15 mouse cellular contexts compared by ENCODE assay signal in the genomic region with DNA sequence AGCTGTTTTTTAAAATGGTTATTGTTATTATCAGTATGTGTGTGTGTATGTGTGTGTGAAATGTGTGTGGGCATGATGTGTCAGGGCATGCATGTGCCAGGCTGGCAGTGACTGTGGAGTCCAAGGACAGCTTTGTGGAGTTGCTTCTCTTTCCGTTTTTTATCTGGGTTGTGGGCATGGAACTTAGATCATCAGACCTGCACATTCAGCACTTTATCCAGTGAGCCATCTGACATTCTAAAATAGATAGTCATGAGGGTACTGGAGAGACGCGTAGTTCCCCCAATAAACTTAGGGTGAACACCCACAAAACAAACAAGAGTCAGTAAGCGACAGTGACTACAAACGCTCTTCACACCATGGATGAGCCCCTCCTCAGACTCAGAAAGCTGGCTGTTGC. TPM values are rescaled to one million over a fixed set of nuclear protein-coding genes. Genes with fewer than 3 reads are reported as not detected.
DNase-seq lines count a peak whose midpoint lies in the region; ATAC-seq and TF ChIP-seq lines count a peak whose summit lies in the region.
"Had no signal": no experiment of that assay in that cellular context is flagged by ENCODE, and none has a peak within 500 bp of the region (broad histone marks: within the 10 kb centered on the region; RNA-seq: fewer than 3 reads in every experiment).

No protein-coding gene starts in this region.

- peaks cover 39% of the 10 kb centered on the region for H3K4me1 ChIP-seq in kidney, embryonic 15.5 days
- peaks cover 2% of the 10 kb centered on the region; the same call in 1 of the 2 replicates for H3K4me1 ChIP-seq in stomach, embryonic 15.5 days
- H3K4me1 ChIP-seq in stomach, postnatal 0 days (replicated peaks; ENCODE audit: control insufficient read depth, insufficient read depth) = no peaks in the 10 kb centered on the region
- H3K4me1 ChIP-seq in intestine, embryonic 14.5 days (replicated peaks; ENCODE audit: control insufficient read depth, insufficient read depth, low read length) = no peaks in the 10 kb centered on the region
- no peaks in the 10 kb centered on the region for H3K4me1 ChIP-seq in stomach, embryonic 16.5 days (ENCODE audit: control insufficient read depth, insufficient read depth, low read length)
- H3K4me1 ChIP-seq: heart, embryonic 15.5 days; hindbrain, embryonic 13.5 days; midbrain, embryonic 12.5 days had no signal

- no peak overlapping the region for H3K9ac ChIP-seq in kidney, embryonic 15.5 days
- H3K9ac ChIP-seq in stomach, embryonic 15.5 days = no peak overlapping the region
- H3K9ac ChIP-seq in stomach, postnatal 0 days (ENCODE audit: low read length) = no peak overlapping the region
- H3K9ac ChIP-seq in intestine, embryonic 14.5 days (ENCODE audit: low read length) = no peak overlapping the region
- H3K9ac ChIP-seq in stomach, embryonic 16.5 days (ENCODE audit: low read length) = no peak overlapping the region
- H3K9ac ChIP-seq: embryonic facial prominence, embryonic 12.5 days; heart, embryonic 15.5 days; hindbrain, embryonic 13.5 days; midbrain, embryonic 12.5 days had no signal

- TF ChIP-seq CTCF in stomach, postnatal 0 days (IDR thresholded peaks at IDR 0.05; ENCODE audit: low read depth) = no peak

- H3K4me3 ChIP-seq in kidney, embryonic 15.5 days (replicated peaks) = peak overlapping the region; percentile 19
- H3K4me3 ChIP-seq in stomach, embryonic 15.5 days (replicated peaks) = no peak overlapping the region
- H3K4me3 ChIP-seq in stomach, postnatal 0 days (ENCODE audit: low read depth, low read length) = no peak overlapping the region
- 0 out of 2 replicates have a peak overlapping the region, but pooled peaks have one; percentile 10 for H3K4me3 ChIP-seq in intestine, embryonic 14.5 days (ENCODE audit: low read depth, low read length)
- H3K4me3 ChIP-seq in stomach, embryonic 16.5 days (replicated peaks; ENCODE audit: low read length) = peak overlapping the region; percentile 16; the same call in 1 of the 2 replicates
- H3K4me3 ChIP-seq: embryonic facial prominence, embryonic 12.5 days; forebrain, embryonic 10.5 days; heart, embryonic 15.5 days; hindbrain, embryonic 13.5 days; midbrain, embryonic 12.5 days had no signal

- 50% methylated on average over 5 of the region's 5 CpGs for WGBS in kidney, embryonic 15.5 days
- WGBS in stomach, embryonic 15.5 days = 84% methylated on average over 5 of the region's 5 CpGs
- WGBS in stomach, postnatal 0 days = 69% methylated on average over 5 of the region's 5 CpGs
- 68% methylated on average over 5 of the region's 5 CpGs for WGBS in intestine, embryonic 14.5 days
- 79% methylated on average over 5 of the region's 5 CpGs for WGBS in stomach, embryonic 16.5 days

- no peak for DNase-seq in kidney, postnatal 14 days
- no peak for DNase-seq in stomach, postnatal 0 days (ENCODE audit: low spot score)
- DNase-seq in intestine, embryonic 14.5 days (ENCODE audit: low spot score) = no peak
- no peak for DNase-seq in adipocyte (ENCODE audit: low spot score)
- DNase-seq: cerebellum, adult 11 months; cerebellum, postnatal 36 days had no signal

- no peak for TF ChIP-seq EP300 in stomach, postnatal 0 days (optimal IDR thresholded peaks at IDR 0.05)

- H3K4me2 ChIP-seq in kidney, embryonic 15.5 days = peak overlapping the region; percentile 39
- peak overlapping the region; percentile 31; the same call in 1 of the 2 replicates for H3K4me2 ChIP-seq in stomach, embryonic 15.5 days
- H3K4me2 ChIP-seq in stomach, postnatal 0 days (replicated peaks; ENCODE audit: low read depth) = no peak overlapping the region
- peak overlapping the region; percentile 36 for H3K4me2 ChIP-seq in intestine, embryonic 14.5 days (ENCODE audit: low read length)
- H3K4me2 ChIP-seq in stomach, embryonic 16.5 days (ENCODE audit: low read depth, low read length) = no peak overlapping the region; the same call in 1 of the 2 replicates
- H3K4me2 ChIP-seq: embryonic facial prominence, embryonic 12.5 days; heart, embryonic 15.5 days; hindbrain, embryonic 13.5 days; midbrain, embryonic 12.5 days had no signal

- no peak for ATAC-seq in kidney, embryonic 15.5 days (replicated peaks; ENCODE audit: low FRiP score)
- ATAC-seq in stomach, embryonic 15.5 days (ENCODE audit: insufficient read depth, low FRiP score, low read depth) = no peak
- ATAC-seq in stomach, postnatal 0 days (ENCODE audit: low FRiP score, low TSS enrichment) = no peak
- ATAC-seq in intestine, embryonic 14.5 days (replicated peaks; ENCODE audit: low FRiP score, low TSS enrichment, low read depth) = no peak
- ATAC-seq in stomach, embryonic 16.5 days (ENCODE audit: insufficient read depth, low FRiP score) = no peak

- peak overlapping the region; percentile 89 for H3K27ac ChIP-seq in kidney, embryonic 15.5 days
- H3K27ac ChIP-seq in stomach, embryonic 15.5 days = 0 out of 2 replicates have a peak overlapping the region, but pooled peaks have one; percentile 41
- no peak overlapping the region for H3K27ac ChIP-seq in stomach, postnatal 0 days (replicated peaks)
- peak overlapping the region; percentile 30; the same call in 1 of the 2 replicates for H3K27ac ChIP-seq in intestine, embryonic 14.5 days (ENCODE audit: low read depth)
- peak overlapping the region; percentile 44; the same call in 1 of the 2 replicates for H3K27ac ChIP-seq in stomach, embryonic 16.5 days (ENCODE audit: low read length)
- H3K27ac ChIP-seq: embryonic facial prominence, embryonic 12.5 days; forebrain, embryonic 10.5 days; heart, embryonic 15.5 days; hindbrain, embryonic 13.5 days; midbrain, embryonic 12.5 days had no signal

- H3K9me3 ChIP-seq in kidney, embryonic 15.5 days (replicated peaks) = no peaks in the 10 kb centered on the region
- H3K9me3 ChIP-seq in stomach, embryonic 15.5 days = no peaks in the 10 kb centered on the region
- no peaks in the 10 kb centered on the region for H3K9me3 ChIP-seq in stomach, postnatal 0 days (ENCODE audit: control insufficient read depth, low read length)
- H3K9me3 ChIP-seq in intestine, embryonic 14.5 days (ENCODE audit: control insufficient read depth, low read length) = no peaks in the 10 kb centered on the region
- no peaks in the 10 kb centered on the region for H3K9me3 ChIP-seq in stomach, embryonic 16.5 days (replicated peaks; ENCODE audit: control insufficient read depth, low read length)
- H3K9me3 ChIP-seq: embryonic facial prominence, embryonic 12.5 days; forebrain, embryonic 10.5 days; heart, embryonic 15.5 days; hindbrain, embryonic 13.5 days; midbrain, embryonic 12.5 days had no signal

- H3K36me3 ChIP-seq in kidney, embryonic 15.5 days = no peaks in the 10 kb centered on the region
- H3K36me3 ChIP-seq in stomach, embryonic 15.5 days = no peaks in the 10 kb centered on the region
- no peaks in the 10 kb centered on the region for H3K36me3 ChIP-seq in stomach, postnatal 0 days (ENCODE audit: control insufficient read depth, insufficient read depth, low read length)
- no peaks in the 10 kb centered on the region for H3K36me3 ChIP-seq in intestine, embryonic 14.5 days (ENCODE audit: control insufficient read depth, insufficient read depth, low read length)
- no peaks in the 10 kb centered on the region for H3K36me3 ChIP-seq in stomach, embryonic 16.5 days (ENCODE audit: control insufficient read depth, insufficient read depth, low read length)
- H3K36me3 ChIP-seq: embryonic facial prominence, embryonic 12.5 days; forebrain, embryonic 10.5 days; heart, embryonic 15.5 days; hindbrain, embryonic 13.5 days; midbrain, embryonic 12.5 days had no signal

- H3K27me3 ChIP-seq in kidney, embryonic 15.5 days = 0 out of 2 replicates have a peak, but pooled peaks cover 3% of the 10 kb centered on the region
- no peaks in the 10 kb centered on the region for H3K27me3 ChIP-seq in stomach, embryonic 15.5 days (replicated peaks)
- H3K27me3 ChIP-seq in stomach, postnatal 0 days (ENCODE audit: control insufficient read depth, insufficient read depth, low read length) = no peaks in the 10 kb centered on the region
- H3K27me3 ChIP-seq in intestine, embryonic 14.5 days (replicated peaks; ENCODE audit: control insufficient read depth, insufficient read depth, low read length) = no peaks in the 10 kb centered on the region
- H3K27me3 ChIP-seq in stomach, embryonic 16.5 days (ENCODE audit: control insufficient read depth, insufficient read depth, low read length) = no peaks in the 10 kb centered on the region
- H3K27me3 ChIP-seq: embryonic facial prominence, embryonic 12.5 days; midbrain, embryonic 12.5 days had no signal

RNA-seq across cellular contexts. Expression of a gene that starts 1.0 kb away (rescaled TPM):
- polyA plus RNA-seq in kidney, embryonic 15.5 days (2015; fragmentation: Nextera tagmentation; extraction: Ambion mirVana) = 12.6 and 15.6 TPM in 2 replicates
- 5.7 and 6.7 TPM in 2 replicates for polyA plus RNA-seq in stomach, embryonic 15.5 days (2015; fragmentation: Nextera tagmentation; extraction: Ambion mirVana)
- polyA plus RNA-seq in stomach, postnatal 0 days (2015; fragmentation: Nextera tagmentation; extraction: Ambion mirVana) = 8.7 and 9.9 TPM in 2 replicates
- 17.8 and 21.5 TPM in 2 replicates for polyA plus RNA-seq in intestine, embryonic 14.5 days (2014; fragmentation: Nextera tagmentation; extraction: Ambion mirVana)
- 5.0 and 5.8 TPM in 2 replicates for polyA plus RNA-seq in stomach, embryonic 16.5 days (2015; fragmentation: Nextera tagmentation; extraction: Ambion mirVana)

RNA-seq across cellular contexts. Expression of a gene that starts 35.7 kb away (rescaled TPM):
- polyA plus RNA-seq in kidney, embryonic 15.5 days (2015; fragmentation: Nextera tagmentation; extraction: Ambion mirVana) = 0.27 TPM in 1 of 2 replicates, not detected in the other
- 0.06 TPM in 1 of 2 replicates, not detected in the other for polyA plus RNA-seq in stomach, embryonic 15.5 days (2015; fragmentation: Nextera tagmentation; extraction: Ambion mirVana)
- not detected in 2 replicates for polyA plus RNA-seq in stomach, postnatal 0 days (2015; fragmentation: Nextera tagmentation; extraction: Ambion mirVana)
- polyA plus RNA-seq in intestine, embryonic 14.5 days (2014; fragmentation: Nextera tagmentation; extraction: Ambion mirVana) = not detected in 2 replicates
- polyA plus RNA-seq in stomach, embryonic 16.5 days (2015; fragmentation: Nextera tagmentation; extraction: Ambion mirVana) = not detected in 2 replicates
- polyA plus RNA-seq: embryonic facial prominence, embryonic 12.5 days; forebrain, embryonic 10.5 days; hindbrain, embryonic 13.5 days; limb, embryonic 14.5 days had no signal

Comparison
In these comparisons a context has a peak if more than half of its experiments do, and no peak if none do; other contexts are left out.
1. H3K4me2 ChIP-seq: peak in kidney, embryonic 15.5 days (single experiment), stomach, embryonic 15.5 days (single experiment) and intestine, embryonic 14.5 days (single experiment); none in stomach, postnatal 0 days (single experiment) and stomach, embryonic 16.5 days (single experiment).
2. H3K4me3 ChIP-seq: peak in kidney, embryonic 15.5 days (single experiment), intestine, embryonic 14.5 days (single experiment) and stomach, embryonic 16.5 days (single experiment); none in stomach, embryonic 15.5 days (single experiment) and stomach, postnatal 0 days (single experiment).